Mouse (Mus musculus): Measurements from ENCODE around the gene C2cd2l. TPM values are rescaled to one million over a fixed set of nuclear protein-coding genes. Genes with fewer than 3 reads are reported as not detected.

The C2cd2l gene
- polyA plus RNA-seq, 1 experiment = 77.9 TPM

DNA sequence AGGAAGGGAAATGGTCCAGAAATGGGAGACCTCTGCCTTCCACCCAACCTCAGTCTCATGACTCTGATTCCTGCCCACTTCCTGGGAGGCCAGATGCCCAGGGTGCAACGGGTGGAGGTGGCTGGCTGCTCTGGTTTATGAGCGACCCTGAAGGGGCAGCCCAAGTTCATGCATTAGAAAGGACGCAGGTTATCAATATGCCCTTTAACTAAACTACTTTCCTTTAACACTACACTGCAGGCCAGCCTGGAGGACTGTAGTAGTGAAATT lies 1.3 kb downstream of the C2cd2l start:
- H3K4me3 ChIP-seq (replicated peaks; ENCODE audit: extremely low read depth, low read depth, low read length) = peak overlapping the region; percentile 26
- no peak for TF ChIP-seq CTCF (IDR thresholded peaks at IDR 0.05; ENCODE audit: insufficient read depth, low read length)
- TF ChIP-seq POLR2A (IDR thresholded peaks at IDR 0.05; ENCODE audit: borderline replicate concordance, extremely low read depth, low read depth, low read length) = no peak
- DNase-seq = no peak

DNA sequence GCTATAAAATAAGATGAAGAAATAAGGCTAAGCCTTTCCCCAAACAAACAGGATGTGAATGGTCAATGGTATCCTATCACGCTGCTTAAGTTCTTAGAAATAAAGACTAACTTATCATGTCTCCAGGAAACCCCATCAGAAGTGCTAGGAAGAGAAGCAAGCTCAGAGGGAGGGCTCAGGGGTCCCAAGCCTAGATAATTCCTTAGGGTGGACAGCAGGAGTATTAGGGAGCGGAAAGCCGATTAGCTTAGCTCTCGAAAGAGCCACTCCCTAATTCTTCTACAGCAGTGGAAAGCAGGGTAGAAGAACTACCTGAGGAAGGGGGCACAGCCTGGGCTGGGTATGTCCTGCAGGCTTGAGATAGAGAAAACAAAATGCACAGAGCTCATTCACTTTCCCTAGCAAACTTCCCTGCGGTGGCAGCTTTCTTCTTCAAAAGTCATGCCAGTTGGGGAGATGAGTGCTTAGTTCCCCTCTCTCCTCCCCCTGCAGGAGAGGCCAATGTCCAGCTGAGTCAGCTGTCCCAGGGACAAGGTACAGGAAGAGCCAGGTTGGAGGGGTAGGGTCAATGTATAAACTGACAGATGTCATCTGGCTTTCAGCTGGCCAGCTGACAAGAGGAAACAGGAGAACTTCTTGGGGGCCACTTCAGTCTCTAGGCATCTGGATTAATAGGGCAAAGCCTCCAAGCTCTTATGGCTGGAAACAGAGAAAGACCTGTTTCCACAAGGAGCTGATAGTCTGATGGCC lies 1.8 kb downstream of the C2cd2l start:
- 39% methylated on average over 5 of the region's 5 CpGs for WGBS
- no peak for TF ChIP-seq CTCF (IDR thresholded peaks at IDR 0.05; ENCODE audit: insufficient read depth, low read length)
- peaks cover 16% of the 10 kb centered on the region for H3K4me1 ChIP-seq (ENCODE audit: control insufficient read depth, insufficient read depth, low read length)
- H3K4me3 ChIP-seq (replicated peaks; ENCODE audit: extremely low read depth, low read depth, low read length) = peak overlapping the region; percentile 34
- no peak for DNase-seq

More for the DNA sequence above, 1.3 kb downstream of the C2cd2l start:
- H3K4me1 ChIP-seq (ENCODE audit: control insufficient read depth, insufficient read depth, low read length) = peaks cover 16% of the 10 kb centered on the region
- WGBS = 18% methylated on average over 3 of the region's 3 CpGs

DNA sequence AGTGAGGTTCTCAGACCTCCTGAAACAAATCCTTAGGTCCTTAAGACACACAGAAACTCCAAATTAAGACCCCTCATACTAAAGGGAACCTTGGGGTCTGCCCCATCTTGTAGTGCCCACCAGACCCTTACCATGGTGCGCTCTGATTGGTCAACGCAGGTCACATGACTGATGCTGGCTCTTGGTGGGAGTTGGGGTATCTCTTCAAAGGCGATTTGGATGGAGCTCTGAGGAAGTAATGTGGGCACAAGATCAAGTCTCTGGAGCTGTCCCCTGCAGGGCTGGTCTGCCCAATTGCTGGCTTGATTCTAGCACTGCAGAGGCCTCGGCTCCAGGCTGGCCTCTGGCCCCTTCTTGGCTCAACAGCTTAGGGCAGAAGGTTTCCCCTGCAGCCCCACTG lies 2.6 kb downstream of the C2cd2l start:
- no peak overlapping the region for H3K4me3 ChIP-seq (replicated peaks; ENCODE audit: extremely low read depth, low read depth, low read length)
- peaks cover 16% of the 10 kb centered on the region for H3K4me1 ChIP-seq (ENCODE audit: control insufficient read depth, insufficient read depth, low read length)
- DNase-seq = no peak
- no peak for TF ChIP-seq CTCF (IDR thresholded peaks at IDR 0.05; ENCODE audit: insufficient read depth, low read length)
- 82% methylated on average over 4 of the region's 4 CpGs for WGBS

DNA sequence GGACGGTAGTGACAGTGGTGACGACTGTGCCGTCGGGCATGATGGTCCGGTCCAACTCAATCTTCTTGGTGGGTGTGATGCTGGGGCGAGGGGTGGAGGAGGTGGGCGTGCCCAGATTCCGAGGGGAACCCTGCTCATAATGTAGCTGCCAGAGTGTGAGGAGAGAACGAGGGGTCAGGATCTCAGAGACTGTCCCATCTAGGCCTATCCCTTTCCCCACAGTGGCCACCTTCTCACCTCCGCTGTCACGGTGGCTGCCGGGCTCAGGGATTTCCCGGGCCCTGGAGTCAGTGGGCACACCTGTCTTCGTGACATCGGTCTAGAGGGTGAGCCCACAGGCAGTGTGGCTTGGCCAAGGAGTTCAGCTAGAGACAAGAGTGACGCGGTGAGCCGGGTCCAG lies 5.2 kb downstream of the C2cd2l start:
- no peak for DNase-seq
- H3K4me3 ChIP-seq (replicated peaks; ENCODE audit: extremely low read depth, low read depth, low read length) = no peak overlapping the region
- H3K4me1 ChIP-seq (ENCODE audit: control insufficient read depth, insufficient read depth, low read length) = peaks cover 11% of the 10 kb centered on the region
- TF ChIP-seq CTCF (IDR thresholded peaks at IDR 0.05; ENCODE audit: insufficient read depth, low read length) (no peak), POLR2A (IDR thresholded peaks at IDR 0.05; ENCODE audit: borderline replicate concordance, extremely low read depth, low read depth, low read length) (no peak)
- 91% methylated on average over 18 of the region's 18 CpGs for WGBS

DNA sequence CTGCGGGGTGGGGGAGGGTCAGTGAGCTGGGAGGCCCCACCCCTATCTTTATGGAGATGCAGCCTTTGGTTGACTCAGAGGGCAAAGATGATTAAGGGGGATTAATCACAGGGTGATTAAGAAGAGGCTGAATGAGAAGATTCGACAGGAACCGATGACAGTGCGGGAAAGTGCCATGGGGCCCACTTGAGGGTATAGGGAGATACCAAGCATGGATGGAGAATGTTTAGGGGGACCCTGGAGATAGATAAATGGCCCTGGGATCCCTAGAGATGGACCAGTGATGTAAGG lies 5.9 kb downstream of the C2cd2l start:
- DNase-seq = no peak
- WGBS = 84% methylated on average over 4 of the region's 4 CpGs
- Histone ChIP-seq H3K4me1 (ENCODE audit: control insufficient read depth, insufficient read depth, low read length) (peaks cover 11% of the 10 kb centered on the region), H3K4me3 (replicated peaks; ENCODE audit: extremely low read depth, low read depth, low read length) (no peak overlapping the region)
- TF ChIP-seq POLR2A (IDR thresholded peaks at IDR 0.05; ENCODE audit: borderline replicate concordance, extremely low read depth, low read depth, low read length) (no peak), CTCF (IDR thresholded peaks at IDR 0.05; ENCODE audit: insufficient read depth, low read length) (no peak)

DNA sequence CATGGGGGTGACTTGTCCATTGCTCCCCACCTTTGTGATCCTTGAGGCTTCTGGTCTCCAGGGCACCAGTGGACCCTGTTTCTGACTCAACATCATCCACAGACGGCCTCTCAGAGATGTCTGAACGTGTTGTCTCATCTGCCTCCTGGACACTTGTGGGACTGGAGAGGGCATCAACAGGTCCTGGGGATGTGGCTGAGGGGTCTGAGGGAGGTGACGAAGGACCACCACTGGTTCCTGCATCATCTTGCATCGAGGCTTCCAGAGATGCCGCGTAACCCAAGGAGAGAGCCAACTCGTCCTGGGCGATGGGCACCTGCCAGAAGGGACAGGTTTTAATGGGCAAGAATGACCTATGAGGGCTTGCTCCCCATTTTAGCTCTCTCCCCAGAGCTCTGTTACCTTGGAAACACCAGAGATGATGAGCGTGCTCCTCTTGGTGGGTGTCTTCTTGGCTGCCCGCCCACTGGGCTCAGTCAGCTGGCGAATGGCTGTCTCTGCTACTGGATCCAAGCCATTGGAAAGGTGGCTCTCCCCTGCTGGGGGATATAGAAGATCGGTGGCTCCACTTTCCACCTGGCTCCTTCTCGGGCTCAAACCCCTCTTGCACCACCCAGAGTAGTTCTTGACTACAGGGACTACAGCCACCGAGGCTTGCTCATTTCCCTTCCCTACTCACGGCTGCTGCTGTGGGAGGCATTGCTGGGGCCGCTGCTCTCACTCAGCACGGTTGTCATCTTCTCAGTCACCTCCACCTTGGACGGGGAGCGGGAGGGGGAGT lies 6.4 kb downstream of the C2cd2l start:
- TF ChIP-seq POLR2A (IDR thresholded peaks at IDR 0.05; ENCODE audit: borderline replicate concordance, extremely low read depth, low read depth, low read length) (no peak), CTCF (IDR thresholded peaks at IDR 0.05; ENCODE audit: insufficient read depth, low read length) (no peak)
- peaks cover 10% of the 10 kb centered on the region for H3K4me1 ChIP-seq (ENCODE audit: control insufficient read depth, insufficient read depth, low read length)
- DNase-seq = no peak
- no peak overlapping the region for H3K4me3 ChIP-seq (replicated peaks; ENCODE audit: extremely low read depth, low read depth, low read length)
- 82% methylated on average over 19 of the region's 19 CpGs for WGBS

DNA sequence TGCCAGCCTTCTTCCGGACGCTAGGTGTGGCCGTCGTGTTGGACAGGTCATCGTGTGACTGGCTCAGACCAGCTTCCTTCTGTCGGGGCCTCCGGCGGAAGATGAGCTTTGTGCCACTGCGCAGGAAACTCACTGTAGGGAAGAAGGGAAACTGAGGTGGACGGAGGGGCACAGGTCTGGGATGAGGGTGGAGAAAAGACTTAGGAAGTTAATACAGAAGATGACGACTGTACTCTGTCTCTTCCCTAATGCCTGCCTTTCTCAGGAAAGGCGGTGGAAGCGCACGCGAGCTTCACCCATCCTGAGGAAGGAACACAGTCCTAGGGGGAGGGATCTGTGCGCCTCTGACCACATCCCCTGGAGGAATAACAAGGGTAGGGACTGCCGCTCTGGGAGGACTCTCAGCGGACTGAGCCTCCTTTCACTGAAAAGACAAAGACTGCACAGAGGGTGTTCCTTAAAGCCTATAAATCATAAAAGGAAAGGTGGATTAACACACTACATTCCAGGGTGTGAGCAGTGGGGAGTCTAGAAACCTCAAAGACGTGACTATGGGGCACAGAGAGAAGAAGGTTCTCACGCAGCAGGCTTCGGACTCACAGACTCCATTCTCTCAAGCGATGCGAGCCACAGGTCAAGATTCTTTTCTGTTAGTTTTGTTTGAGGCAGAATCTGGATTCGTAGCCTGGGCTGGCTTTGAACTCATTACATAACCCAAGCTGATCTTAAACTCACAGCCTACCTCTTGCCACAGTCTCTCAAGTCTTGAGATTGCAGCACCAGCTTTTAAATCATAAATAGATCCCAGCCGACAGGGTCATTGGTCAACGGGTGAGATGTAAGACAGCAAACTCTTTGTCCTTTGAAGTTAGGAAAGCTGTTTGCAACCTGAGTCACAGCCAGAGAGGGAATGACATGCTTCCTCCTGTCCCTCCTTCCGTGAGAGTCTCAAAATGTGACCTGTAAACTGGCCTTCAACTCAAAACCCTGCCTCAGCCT lies 8.7 kb downstream of the C2cd2l start:
- no peak for TF ChIP-seq CTCF (IDR thresholded peaks at IDR 0.05; ENCODE audit: insufficient read depth, low read length)
- TF ChIP-seq POLR2A (IDR thresholded peaks at IDR 0.05; ENCODE audit: borderline replicate concordance, extremely low read depth, low read depth, low read length) = peak; percentile 60
- peak; percentile 27 for DNase-seq
- Histone ChIP-seq H3K4me3 (replicated peaks; ENCODE audit: extremely low read depth, low read depth, low read length) (peak overlapping the region; percentile 50), H3K4me1 (ENCODE audit: control insufficient read depth, insufficient read depth, low read length) (no peaks in the 10 kb centered on the region)
- 32% methylated on average over 27 of the region's 27 CpGs for WGBS

DNA sequence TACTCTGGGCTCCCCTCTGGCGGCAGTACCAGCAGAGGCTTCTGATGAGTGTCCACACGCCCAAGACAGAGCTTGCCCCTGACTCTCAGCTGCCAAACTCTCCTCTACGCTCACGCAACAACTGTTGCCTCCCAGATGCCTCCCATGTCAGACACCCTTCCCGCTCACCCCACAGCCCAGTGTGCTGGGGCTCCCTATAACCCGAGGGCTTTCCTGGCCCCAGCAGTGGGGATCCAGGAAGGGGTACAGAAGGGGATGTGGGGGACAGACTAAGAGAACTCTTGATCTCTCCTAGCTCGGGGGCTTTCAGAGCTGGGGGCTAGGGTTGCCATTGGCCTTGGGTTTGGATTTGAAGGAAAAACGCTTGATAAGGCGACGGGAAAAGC lies 9.3 kb downstream of the C2cd2l start:
- H3K4me3 ChIP-seq (replicated peaks; ENCODE audit: extremely low read depth, low read depth, low read length) = peak overlapping the region; percentile 50
- TF ChIP-seq POLR2A (IDR thresholded peaks at IDR 0.05; ENCODE audit: borderline replicate concordance, extremely low read depth, low read depth, low read length) = no peak
- no peak for TF ChIP-seq CTCF (IDR thresholded peaks at IDR 0.05; ENCODE audit: insufficient read depth, low read length)
- WGBS = 49% methylated on average over 10 of the region's 10 CpGs
- DNase-seq = no peak
- H3K4me1 ChIP-seq (ENCODE audit: control insufficient read depth, insufficient read depth, low read length) = no peaks in the 10 kb centered on the region

DNA sequence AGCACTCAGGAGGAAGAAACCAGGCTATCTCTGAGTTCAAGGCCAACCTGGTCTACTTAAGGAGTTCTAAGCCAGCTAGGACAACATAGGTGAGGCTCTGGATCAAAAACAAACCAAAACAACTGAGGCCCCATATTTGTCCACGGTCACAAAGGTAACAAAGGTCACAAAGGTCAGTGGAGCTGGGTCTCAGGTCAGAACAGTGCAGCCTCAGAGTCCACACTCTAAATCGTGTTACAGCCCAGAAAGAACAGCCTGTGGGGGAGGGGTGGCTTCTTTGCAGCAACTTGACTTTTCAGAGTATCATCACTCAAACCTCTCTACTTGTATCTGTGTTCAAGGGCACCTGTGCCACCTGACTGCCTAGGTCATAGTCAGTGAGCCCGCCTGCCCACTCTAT lies 10.3 kb downstream of the C2cd2l start:
- no peak for DNase-seq
- Histone ChIP-seq H3K4me1 (ENCODE audit: control insufficient read depth, insufficient read depth, low read length) (no peaks in the 10 kb centered on the region), H3K4me3 (replicated peaks; ENCODE audit: extremely low read depth, low read depth, low read length) (no peak overlapping the region)
- no peak for TF ChIP-seq CTCF (IDR thresholded peaks at IDR 0.05; ENCODE audit: insufficient read depth, low read length)
- WGBS = 72% methylated on average over 3 of the region's 3 CpGs

Measured in lung, adult 2 months (tissue).